20 mouse cellular contexts compared by ENCODE assay signal in genomic region chr9:99158708-99159107, GRCm38 (mm10). TPM values are rescaled to one million over a fixed set of nuclear protein-coding genes. Genes with fewer than 3 reads are reported as not detected.
A peak's percentile ranks its signal among the peaks of the same experiment; 100 is the strongest.
DNase-seq lines count a peak whose midpoint lies in the region; ATAC-seq lines count a peak whose summit lies in the region.
"Had no signal": no experiment of that assay in that cellular context is flagged by ENCODE, and none has a peak within 500 bp of the region (broad histone marks: within the 10 kb centered on the region; RNA-seq: fewer than 3 reads in every experiment).

No protein-coding gene starts in this region.

- DNase-seq in heart, adult 18-20 months, result no peak
- DNase-seq in liver, embryonic 11.5 days (ENCODE audit: low spot score), result no peak
- DNase-seq in liver, result no peak
- DNase-seq in liver, embryonic 13.5 days, result peak; percentile 18
- DNase-seq in midbrain, embryonic 14.5 days, result no peak
- no peak for DNase-seq in kidney, adult 18-20 months
- DNase-seq: adrenal gland, adult 2 months; adrenal gland, postnatal 36 days; cerebellum, adult 2 months; cerebellum, postnatal 10 days; gastrocnemius, adult 2 months; gastrocnemius, postnatal 25 days; heart, adult 11 months had no signal

- ATAC-seq in heart, embryonic 12.5 days (ENCODE audit: insufficient number of reproducible peaks, low FRiP score), result no peak
- ATAC-seq in liver, embryonic 11.5 days (replicated peaks; ENCODE audit: low FRiP score), result peak; percentile 69
- ATAC-seq in liver, embryonic 13.5 days (ENCODE audit: low read depth), result peak; percentile 51; the same call in 1 of the 2 replicates
- ATAC-seq in megakaryocyte progenitor cell, adult 5-6 weeks (replicated peaks; ENCODE audit: poor library complexity), result peak; percentile 49
- no peak for ATAC-seq in midbrain, embryonic 14.5 days (ENCODE audit: low FRiP score, low TSS enrichment)
- ATAC-seq: forebrain, embryonic 14.5 days; hindbrain, postnatal 0 days; Patski had no signal

- H3K4me1 ChIP-seq in heart, embryonic 12.5 days (replicated peaks), result peaks cover 15% of the 10 kb centered on the region
- H3K4me1 ChIP-seq in liver, embryonic 11.5 days (replicated peaks; ENCODE audit: control insufficient read depth, insufficient read depth, low read length), result peaks cover 37% of the 10 kb centered on the region
- peaks cover 59% of the 10 kb centered on the region for H3K4me1 ChIP-seq in liver, embryonic 13.5 days (replicated peaks)
- no peaks in the 10 kb centered on the region for H3K4me1 ChIP-seq in midbrain, embryonic 14.5 days (ENCODE audit: control insufficient read depth, insufficient read depth, low read length)

- peaks cover 19% of the 10 kb centered on the region; the same call in 1 of the 2 replicates for H3K27me3 ChIP-seq in heart, embryonic 12.5 days (replicated peaks)
- no peaks in the 10 kb centered on the region for H3K27me3 ChIP-seq in liver, embryonic 11.5 days (replicated peaks; ENCODE audit: control insufficient read depth, insufficient read depth, low read length)
- H3K27me3 ChIP-seq in liver, embryonic 13.5 days, result no peaks in the 10 kb centered on the region
- no peaks in the 10 kb centered on the region for H3K27me3 ChIP-seq in midbrain, embryonic 14.5 days (ENCODE audit: control insufficient read depth, insufficient read depth, low read length)
- H3K27me3 ChIP-seq: hindbrain, embryonic 13.5 days; Patski had no signal

- H3K27ac ChIP-seq in heart, embryonic 12.5 days (ENCODE audit: poor library complexity, severe bottlenecking), result no peak overlapping the region
- H3K27ac ChIP-seq in liver, embryonic 11.5 days (ENCODE audit: low read depth, low read length), result 0 out of 2 replicates have a peak overlapping the region, but pooled peaks have one; percentile 11
- H3K27ac ChIP-seq in liver, embryonic 13.5 days, result no peak overlapping the region; the same call in 1 of the 2 replicates
- no peak overlapping the region for H3K27ac ChIP-seq in midbrain, embryonic 14.5 days (replicated peaks; ENCODE audit: low read depth, low read length)
- H3K27ac ChIP-seq: embryonic facial prominence, embryonic 10.5 days; gastrocnemius, adult 2 months; hindbrain, embryonic 13.5 days; hindbrain, postnatal 0 days had no signal

- no peaks in the 10 kb centered on the region for H3K9me3 ChIP-seq in heart, embryonic 12.5 days (replicated peaks)
- H3K9me3 ChIP-seq in liver, embryonic 11.5 days (ENCODE audit: control insufficient read depth, low read length), result no peaks in the 10 kb centered on the region
- no peaks in the 10 kb centered on the region for H3K9me3 ChIP-seq in liver, embryonic 13.5 days (replicated peaks)
- H3K9me3 ChIP-seq in midbrain, embryonic 14.5 days (ENCODE audit: control insufficient read depth, low read length), result no peaks in the 10 kb centered on the region
- H3K9me3 ChIP-seq: embryonic facial prominence, embryonic 10.5 days; hindbrain, embryonic 13.5 days had no signal

- 78% methylated on average over 6 of the region's 6 CpGs for WGBS in heart, embryonic 12.5 days
- WGBS in liver, embryonic 11.5 days, result 61% methylated on average over 6 of the region's 6 CpGs
- WGBS in liver, embryonic 13.5 days (ENCODE audit: insufficient replicate concordance), result 49% methylated on average over 6 of the region's 6 CpGs
- 85% methylated on average over 6 of the region's 6 CpGs for WGBS in midbrain, embryonic 14.5 days

- peak overlapping the region; percentile 37; the same call in 1 of the 2 replicates for H3K4me2 ChIP-seq in heart, embryonic 12.5 days
- H3K4me2 ChIP-seq in liver, embryonic 11.5 days, result no peak overlapping the region
- peak overlapping the region; percentile 4; the same call in 1 of the 2 replicates for H3K4me2 ChIP-seq in liver, embryonic 13.5 days
- no peak overlapping the region for H3K4me2 ChIP-seq in midbrain, embryonic 14.5 days (ENCODE audit: low read length)
- H3K4me2 ChIP-seq: hindbrain, embryonic 13.5 days had no signal

- H3K9ac ChIP-seq in heart, embryonic 12.5 days, result no peak overlapping the region
- H3K9ac ChIP-seq in liver, embryonic 11.5 days (ENCODE audit: low read depth, low read length), result no peak overlapping the region
- no peak overlapping the region for H3K9ac ChIP-seq in liver, embryonic 13.5 days
- no peak overlapping the region for H3K9ac ChIP-seq in midbrain, embryonic 14.5 days (replicated peaks; ENCODE audit: low read length)
- H3K9ac ChIP-seq: hindbrain, embryonic 13.5 days had no signal

- H3K4me3 ChIP-seq in heart, embryonic 12.5 days, result no peak overlapping the region
- H3K4me3 ChIP-seq in liver, embryonic 11.5 days (ENCODE audit: low read depth, low read length), result no peak overlapping the region
- H3K4me3 ChIP-seq in liver, embryonic 13.5 days (replicated peaks), result no peak overlapping the region
- H3K4me3 ChIP-seq in midbrain, embryonic 14.5 days (replicated peaks; ENCODE audit: low read depth, low read length), result no peak overlapping the region
- H3K4me3 ChIP-seq: embryonic facial prominence, embryonic 10.5 days; gastrocnemius, adult 2 months; hindbrain, embryonic 13.5 days had no signal

- no peaks in the 10 kb centered on the region for H3K36me3 ChIP-seq in heart, embryonic 12.5 days
- no peaks in the 10 kb centered on the region for H3K36me3 ChIP-seq in liver, embryonic 11.5 days (ENCODE audit: control insufficient read depth, insufficient read depth, low read length)
- H3K36me3 ChIP-seq in liver, embryonic 13.5 days, result no peaks in the 10 kb centered on the region
- no peaks in the 10 kb centered on the region for H3K36me3 ChIP-seq in midbrain, embryonic 14.5 days (ENCODE audit: control insufficient read depth, insufficient read depth, low read length)
- H3K36me3 ChIP-seq: embryonic facial prominence, embryonic 10.5 days; hindbrain, embryonic 13.5 days had no signal

RNA-seq across cellular contexts. Expression of gene Pik3cb, which starts 18.3 kb away (rescaled TPM):
- 2.5 and 3.3 TPM in 2 replicates for polyA plus RNA-seq in heart, embryonic 12.5 days (2016; fragmentation: Nextera tagmentation; extraction: Ambion mirVana)
- total RNA-seq in heart, adult 18-20 months (2021), result 10 to 100 TPM in 1 of 2 experiments, 1 to 10 TPM in 1; 9.4 to 10.7 TPM
- polyA plus RNA-seq in liver, embryonic 11.5 days (2014; fragmentation: Nextera tagmentation; extraction: Ambion mirVana), result 2.9 and 3.5 TPM in 2 replicates
- 2.5 and 2.6 TPM in 2 replicates for polyA plus RNA-seq in liver, embryonic 13.5 days (2015; fragmentation: Nextera tagmentation; extraction: Ambion mirVana)
- total RNA-seq in megakaryocyte progenitor cell, adult 5-6 weeks (2015), result 12.3 and 13.5 TPM in 2 replicates
- 4.6 and 5.3 TPM in 2 replicates for total RNA-seq in megakaryocyte progenitor cell, adult 5-6 weeks (2017)
- 4.7 and 5.9 TPM in 2 replicates for polyA plus RNA-seq in midbrain, embryonic 14.5 days (2014; fragmentation: Nextera tagmentation; extraction: Ambion mirVana)

Comparison
In these comparisons a context has a peak if more than half of its experiments do, and no peak if none do; other contexts are left out.
1. H3K4me2 ChIP-seq: peak in heart, embryonic 12.5 days (single experiment) and liver, embryonic 13.5 days (single experiment); none in liver, embryonic 11.5 days (single experiment) and midbrain, embryonic 14.5 days (single experiment).
2. ATAC-seq: peak in liver, embryonic 11.5 days (single experiment), liver, embryonic 13.5 days (single experiment) and megakaryocyte progenitor cell, adult 5-6 weeks (single experiment); none in heart, embryonic 12.5 days (single experiment) and midbrain, embryonic 14.5 days (single experiment).